Mouse (Mus musculus) urinary bladder, postnatal 14 days (tissue): ENCODE data around the gene Lmod3.

Experiments
- DNase-seq: peaks from one replicate; pipeline ENCODE4 v3.0.0; 2021; ENCODE audit warnings: low spot score

Lmod3 gene

DNA sequence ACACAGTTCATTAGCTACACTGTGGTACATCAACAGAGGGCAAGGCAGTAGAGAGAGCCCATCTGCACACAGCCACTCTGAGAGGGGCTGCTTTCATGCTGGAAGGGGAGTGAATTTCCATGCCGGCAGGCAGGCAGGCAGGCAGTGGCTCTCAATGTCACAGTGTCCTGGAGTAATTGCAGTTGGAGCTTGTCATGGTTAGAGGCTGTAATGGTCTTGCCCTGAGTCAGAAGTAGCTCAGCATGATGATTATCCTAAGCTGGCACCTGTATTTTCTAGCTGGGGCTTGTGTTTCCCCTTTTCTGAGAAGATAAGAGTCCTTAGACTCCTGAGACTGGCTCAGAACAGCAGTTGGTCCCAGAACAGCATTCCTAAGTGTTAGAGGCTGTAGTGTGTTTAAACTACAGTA lies 26.5 kb downstream of the Lmod3 start:
- no peak for DNase-seq

- DNase-seq: no peak
These were observed 28.1 kb downstream of the Lmod3 start for GRCm38 (mm10) chr6:97224505-97224904.

DNA sequence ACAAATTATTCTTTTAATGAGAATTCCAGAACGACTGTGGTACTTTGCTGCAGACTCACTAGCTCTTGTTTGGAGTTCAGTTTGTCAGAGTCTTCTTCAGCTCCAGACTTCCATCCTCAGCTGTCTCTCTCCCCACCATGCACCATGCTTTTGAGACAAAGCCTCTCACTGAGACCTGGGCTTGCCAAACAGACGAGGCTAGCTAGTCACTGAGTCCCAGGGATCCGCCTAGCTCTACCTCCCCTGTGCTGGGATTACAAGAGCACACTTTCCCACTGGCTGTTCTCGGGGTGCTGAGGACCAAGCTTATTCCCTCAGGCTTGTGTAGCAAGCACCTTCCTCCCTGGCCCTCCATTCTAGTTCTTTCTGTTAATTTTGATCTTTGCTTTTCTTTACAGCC lies 29.0 kb downstream of the Lmod3 start:
- DNase-seq: no peak

DNA sequence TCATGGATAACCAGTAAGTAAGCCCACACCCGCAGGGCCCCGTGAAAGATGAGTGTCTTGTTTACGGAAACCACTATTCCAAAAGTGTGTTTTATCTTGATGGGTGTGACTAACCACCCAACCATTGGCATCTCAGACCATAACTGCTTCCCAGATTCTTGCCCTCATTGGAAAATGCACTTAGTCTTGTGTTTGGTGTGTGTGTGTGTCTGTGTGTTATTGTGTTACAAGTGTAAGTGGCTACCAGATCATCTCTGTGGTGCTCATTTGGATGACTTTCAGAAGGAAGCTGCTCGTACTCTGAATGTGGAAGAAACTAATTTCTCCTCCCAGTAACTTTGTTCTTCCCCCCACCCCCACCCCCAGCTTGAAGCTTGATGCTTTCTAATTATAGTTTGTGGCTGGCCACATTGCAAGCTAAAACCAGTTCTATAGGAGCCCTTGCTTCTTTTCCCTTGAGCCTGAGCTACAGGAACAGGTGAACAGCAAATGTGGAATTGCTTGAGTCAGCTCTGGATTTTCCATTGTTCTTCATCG lies 29.6 kb downstream of the Lmod3 start:
- no peak for DNase-seq

DNA sequence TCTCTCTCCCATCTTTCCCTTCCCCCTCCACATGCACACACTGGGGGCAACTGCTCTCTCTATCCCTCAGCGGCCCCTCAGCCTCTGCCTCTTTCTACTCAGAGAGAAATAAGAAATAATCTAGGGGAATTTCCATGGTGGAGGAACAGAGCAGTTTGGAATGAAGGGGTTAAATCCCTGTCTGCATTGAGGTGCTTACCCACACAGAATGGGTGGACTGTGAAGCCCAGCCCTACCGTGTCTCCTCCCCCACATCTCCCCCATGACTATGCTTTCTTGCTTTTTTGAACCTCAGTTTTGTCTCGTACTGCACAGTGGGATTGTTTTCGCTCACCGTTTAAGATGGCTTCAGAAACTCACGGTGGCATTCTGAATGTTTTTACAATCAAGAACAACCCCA lies 30.2 kb downstream of the Lmod3 start:
- no peak for DNase-seq

GRCm38 (mm10) chr6:97221205-97222025 lies 31.1 kb downstream of the Lmod3 start:
- DNase-seq: no peak

GRCm38 (mm10) chr6:97220672-97221071 lies 31.9 kb downstream of the Lmod3 start:
- DNase-seq: no peak

- DNase-seq: no peak
These were observed 36.3 kb downstream of the Lmod3 start for GRCm38 (mm10) chr6:97216154-97216821.

GRCm38 (mm10) chr6:97211981-97212380 lies 40.6 kb downstream of the Lmod3 start:
- peak; percentile 58 for DNase-seq

GRCm38 (mm10) chr6:97210962-97211601 lies 41.5 kb downstream of the Lmod3 start:
- DNase-seq: no peak

DNA sequence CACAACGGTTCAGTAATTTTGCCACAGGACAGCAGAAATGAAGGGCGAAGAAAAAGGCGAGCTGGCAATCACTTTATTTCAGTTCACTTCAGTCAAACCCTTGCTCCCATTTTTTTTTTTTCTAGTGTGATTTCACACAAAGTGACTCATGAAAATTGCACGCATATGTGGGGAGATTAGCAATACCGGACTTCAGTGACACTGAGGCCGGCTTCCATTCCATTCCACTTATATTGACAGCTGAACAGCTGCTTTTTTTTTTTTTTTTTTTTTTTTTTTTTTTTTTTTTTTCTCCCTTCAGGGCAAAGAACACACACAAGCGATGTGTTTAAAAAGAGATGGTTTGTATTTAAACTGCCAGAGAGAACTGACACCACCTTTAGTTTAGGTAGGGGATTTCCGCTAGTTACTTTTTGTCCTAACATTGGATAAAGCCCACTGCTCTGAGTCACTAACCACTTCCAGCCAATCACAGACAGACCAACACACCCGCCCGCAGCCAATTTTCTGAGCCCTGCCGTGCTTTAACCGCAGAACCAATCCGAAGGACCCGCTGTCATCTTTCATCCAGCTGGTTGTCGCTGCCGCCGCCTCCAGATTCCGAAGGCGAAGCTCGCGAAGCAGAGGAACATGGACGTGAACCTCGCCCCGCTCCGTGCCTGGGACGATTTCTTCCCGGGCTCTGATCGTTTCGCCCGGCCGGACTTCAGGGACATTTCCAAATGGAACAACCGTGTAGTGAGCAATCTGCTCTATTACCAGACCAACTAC lies 42.2 kb downstream of the Lmod3 start, which contains the start of gene Arl6ip5:
Arl6ip5 (plus strand) TSS at position 499 of the 771 bp plus-strand sequence.
- peak; percentile 88 for DNase-seq

DNA sequence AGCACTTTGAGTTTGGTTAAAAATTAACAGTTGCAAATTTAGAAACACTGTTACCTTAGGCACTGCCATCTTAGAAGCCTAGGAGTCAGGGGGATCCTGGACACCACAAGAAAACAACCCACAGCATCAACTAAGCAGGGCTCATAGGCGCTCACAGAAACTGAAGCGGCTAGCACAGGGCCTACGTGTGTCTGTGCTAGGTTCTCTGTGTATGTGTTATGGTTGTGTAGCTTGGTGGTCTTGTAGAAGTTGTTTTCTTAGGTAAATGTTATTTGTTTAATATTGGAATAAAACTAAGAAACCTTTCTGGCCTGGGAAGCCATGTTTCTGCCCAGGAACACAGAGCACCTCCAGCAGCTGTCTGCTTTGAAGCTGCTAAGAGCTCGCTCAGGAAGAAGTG lies 42.8 kb downstream of the Lmod3 start:
- no peak for DNase-seq

- DNase-seq: no peak
These were observed 43.4 kb downstream of the Lmod3 start for GRCm38 (mm10) chr6:97209201-97209600.

- DNase-seq: no peak
These were observed 44.2 kb downstream of the Lmod3 start for GRCm38 (mm10) chr6:97208406-97208805.

GRCm38 (mm10) chr6:97207085-97207484 lies 45.5 kb downstream of the Lmod3 start:
- no peak for DNase-seq

DNA sequence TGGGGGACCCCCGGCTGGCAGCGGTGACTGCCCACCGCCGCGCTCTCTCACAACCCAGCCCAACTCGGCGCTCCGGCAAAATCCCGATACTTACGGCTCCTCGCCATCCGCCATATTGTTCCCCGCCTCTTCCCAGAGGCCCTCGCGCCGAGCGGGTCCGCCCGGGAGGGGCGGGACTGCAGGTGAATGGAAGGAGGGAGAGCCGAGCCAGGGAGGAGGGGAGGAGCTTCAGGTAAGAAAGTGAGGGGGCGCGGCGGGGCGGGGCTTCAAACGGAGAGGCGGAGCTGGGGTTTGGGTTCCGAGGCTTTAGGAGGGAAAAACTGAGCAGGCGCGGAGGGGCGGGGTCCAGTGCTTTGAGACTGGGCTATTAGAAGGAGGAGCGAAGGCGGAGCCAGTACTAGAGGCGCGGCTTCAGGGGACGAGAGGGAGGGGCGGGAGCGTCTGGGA lies 47.1 kb downstream of the Lmod3 start, which contains the start of gene Uba3:
Uba3 (minus strand) TSS at position 209 of the 447 bp plus-strand sequence.
- DNase-seq: peak; percentile 100

- DNase-seq: no peak
These were observed 47.6 kb downstream of the Lmod3 start for GRCm38 (mm10) chr6:97204952-97205351.

DNA sequence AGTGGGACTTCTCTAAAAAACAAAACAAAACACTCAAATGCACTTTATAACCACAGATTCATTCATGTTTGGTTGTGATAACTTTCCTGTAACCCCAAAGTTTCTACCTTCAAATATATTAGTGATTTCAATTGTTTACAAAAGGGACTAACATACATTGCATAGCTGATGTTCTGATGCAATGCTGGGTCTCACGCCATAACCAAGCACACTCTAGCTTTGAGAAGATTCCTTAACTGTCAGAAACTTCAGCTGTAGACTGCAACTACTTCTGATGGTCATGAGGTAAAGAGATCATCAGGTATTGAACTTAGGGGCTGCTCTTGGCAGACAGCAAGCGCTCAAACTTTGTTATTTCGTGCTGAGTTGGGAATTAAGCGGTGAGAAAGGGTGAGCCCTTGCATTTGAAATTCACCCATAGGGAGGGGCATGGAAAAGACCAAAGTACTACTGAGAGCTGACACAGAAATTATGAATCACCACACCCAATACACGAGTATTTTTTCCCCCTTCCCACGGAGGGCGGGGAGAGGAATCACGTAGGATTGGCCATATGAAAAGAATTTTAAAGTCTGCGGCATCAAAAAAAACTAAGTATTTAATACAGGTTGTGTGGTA lies 48.2 kb downstream of the Lmod3 start:
- DNase-seq: no peak

GRCm38 (mm10) chr6:97202477-97202876 lies 50.1 kb downstream of the Lmod3 start:
- no peak for DNase-seq

GRCm38 (mm10) chr6:97200437-97200836 lies 52.1 kb downstream of the Lmod3 start:
- no peak for DNase-seq
